Mouse (Mus musculus) embryonic facial prominence, embryonic 11.5 days (tissue): ENCODE results near the gene Gm3448. TPM values are rescaled to one million over a fixed set of nuclear protein-coding genes. Genes with fewer than 3 reads are reported as not detected.
A peak's percentile ranks its signal among the peaks of the same experiment; 100 is the strongest.
"Not testable (repeated sequence)": the region's sequence is repeated elsewhere in the genome, so short reads cannot be mapped to it uniquely, and the experiment has no call there.

Experiments used
- ATAC-seq: fragments of 200-750 bp; cut with Nextera tagmentation; replicated peaks from 2 replicates; pipeline ENCODE4 v1.8.0; 2017; ENCODE audit warnings: low read depth; ENCODE audit not compliant: insufficient number of reproducible peaks, low FRiP score, low TSS enrichment
- DNase-seq: peaks from one replicate; pipeline ENCODE4 v3.0.0-alpha.2; 2015; ENCODE audit warnings: low spot score
- H3K27ac ChIP-seq: fragments of 300-500 bp; sonication (generic); replicated peaks from 2 replicates; pipeline ENCODE4 v1.5.1; 2014; ENCODE audit warnings: mild to moderate bottlenecking, low read depth, low read length, control low read depth
- H3K27me3 ChIP-seq: fragments of 300-500 bp; sonication (generic); 2 replicates; pipeline ENCODE4 v1.6.1; 2014; ENCODE audit warnings: mild to moderate bottlenecking, low read length, moderate library complexity, mixed read lengths; ENCODE audit not compliant: control insufficient read depth, insufficient read depth
- H3K36me3 ChIP-seq: fragments of 300-500 bp; sonication (generic); replicated peaks from 2 replicates; pipeline ENCODE4 v1.6.1; 2014; ENCODE audit warnings: low read depth, mild to moderate bottlenecking, low read length, moderate library complexity, mixed read lengths; ENCODE audit not compliant: control insufficient read depth, insufficient read depth
- H3K4me1 ChIP-seq: fragments of 300-500 bp; sonication (generic); 2 replicates; pipeline ENCODE4 v1.6.1; 2014; ENCODE audit warnings: low read length, mixed read lengths; ENCODE audit not compliant: control insufficient read depth, insufficient read depth
- H3K4me2 ChIP-seq: fragments of 300-500 bp; sonication (generic); 2 replicates; pipeline ENCODE4 v1.6.1; 2014; ENCODE audit warnings: low read depth, mild to moderate bottlenecking, control low read depth, low read length, moderate library complexity
- H3K4me3 ChIP-seq: fragments of 300-500 bp; sonication (generic); 2 replicates; pipeline ENCODE4 v1.5.1; 2014; ENCODE audit warnings: low read depth, low read length, control low read depth
- H3K9ac ChIP-seq: fragments of 300-500 bp; sonication (generic); replicated peaks from 2 replicates; pipeline ENCODE4 v1.6.1; 2014; ENCODE audit warnings: mild to moderate bottlenecking, control low read depth, low read length
- H3K9me3 ChIP-seq: fragments of 300-500 bp; sonication (generic); replicated peaks from 2 replicates; pipeline ENCODE4 v1.6.1; 2016; ENCODE audit warnings: mild to moderate bottlenecking, low read length, inconsistent platforms, mixed read lengths; ENCODE audit not compliant: control insufficient read depth
- WGBS: fragments of 180-500 bp; shearing (Covaris S2); extraction: QIAGEN DNeasy Blood & Tissue Kit; methylation state at CpG from one replicate; pipeline ENCODE4 v1.1.7; 2014; 5-methylcytosine and 5-hydroxymethylcytosine counted together
- polyA plus RNA-seq: library from polyadenylated mRNA; unstranded; fragments of >200 nt; fragmentation: Nextera tagmentation; extraction: Ambion mirVana; gene quantifications from 2 replicates; pipeline ENCODE4 v1.2.1, GENCODE M21; 2014

Gm3448 gene
- 3.2 and 3.7 TPM in 2 replicates for polyA plus RNA-seq

DNA sequence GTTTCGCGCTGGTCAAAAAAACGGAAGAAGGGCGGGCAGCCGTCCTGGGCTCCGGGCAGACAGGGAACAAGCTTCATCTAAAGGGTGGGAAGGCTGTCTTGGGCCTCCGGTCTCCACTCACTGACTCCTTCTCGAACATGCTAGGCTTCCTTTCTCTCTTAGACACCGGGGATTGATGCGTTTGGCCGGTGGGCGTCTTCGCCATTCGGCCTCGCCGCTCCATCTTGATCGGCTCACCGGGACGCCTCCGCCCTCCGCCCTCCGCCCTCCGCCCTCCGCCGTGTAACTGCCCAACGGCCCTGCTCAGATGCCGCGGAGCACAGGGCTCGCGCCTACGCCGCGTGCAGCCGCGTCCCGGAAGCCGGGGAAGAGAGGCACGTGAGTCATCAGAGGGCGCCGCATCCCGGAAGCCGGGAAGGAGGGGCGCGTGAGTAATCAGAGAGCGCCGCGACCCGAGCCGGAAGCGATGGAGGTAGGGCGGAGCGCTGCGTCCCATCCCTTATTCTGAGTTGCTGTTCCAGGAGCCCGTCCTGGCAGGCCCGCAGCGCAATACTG, at the start of gene Gm3448, which contains the start of the genes Ermard and Tcte3:
TSS of gene Gm3448 (minus strand) at position 363 of the 555 bp plus-strand sequence.
TSS of gene Ermard (plus strand) at position 34 of the 555 bp plus-strand sequence.
TSS of gene Tcte3 (minus strand) at position 314 of the 555 bp plus-strand sequence.
- not testable (repeated sequence) for H3K4me3 ChIP-seq, H3K9ac ChIP-seq, H3K36me3 ChIP-seq, DNase-seq, H3K27me3 ChIP-seq, H3K4me2 ChIP-seq, H3K27ac ChIP-seq, H3K9me3 ChIP-seq, H3K4me1 ChIP-seq
- peak; percentile 96 for ATAC-seq
- WGBS: 2% methylated on average over 11 of the region's 56 CpGs

DNA sequence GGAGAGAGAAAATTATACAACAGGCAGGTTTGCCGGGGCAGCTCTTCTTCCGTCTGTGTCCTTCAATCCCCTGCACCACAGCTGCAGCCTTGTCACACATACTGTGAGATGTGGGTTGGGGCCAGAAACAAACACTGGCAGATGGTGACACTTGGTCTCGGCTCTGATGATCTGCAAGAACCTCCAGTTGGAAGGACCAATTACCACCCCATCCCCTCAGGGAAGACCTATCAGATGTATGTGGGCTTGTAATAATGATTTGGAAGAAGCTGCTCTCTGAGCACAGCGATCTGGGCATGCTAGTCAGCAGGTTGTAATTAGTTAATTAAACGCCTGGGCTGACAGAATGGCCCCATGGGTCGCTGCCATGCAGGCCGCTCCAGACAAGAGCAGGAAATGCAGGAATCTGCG, 47.3 kb upstream of the Gm3448 start:
- ATAC-seq (peak; percentile 65), DNase-seq (peak; percentile 10)
- no peak overlapping the region; the same call in 1 of the 2 replicates for H3K4me2 ChIP-seq
- no peak overlapping the region for H3K27ac ChIP-seq
- H3K4me3 ChIP-seq: no peak overlapping the region
- H3K36me3 ChIP-seq: no peaks in the 10 kb centered on the region
- no peaks in the 10 kb centered on the region for H3K9me3 ChIP-seq
- H3K27me3 ChIP-seq: no peaks in the 10 kb centered on the region
- no peak overlapping the region for H3K9ac ChIP-seq
- H3K4me1 ChIP-seq: peaks cover 3% of the 10 kb centered on the region
- WGBS: 8% methylated on average over 8 of the region's 8 CpGs

GRCm38 (mm10) chr17:15088166-15088565, 46.8 kb upstream of the Gm3448 start:
- no peak overlapping the region for H3K27ac ChIP-seq
- 20% methylated on average over 2 of the region's 2 CpGs for WGBS
- no peaks in the 10 kb centered on the region for H3K27me3 ChIP-seq
- H3K9ac ChIP-seq: no peak overlapping the region
- no peak overlapping the region; the same call in 1 of the 2 replicates for H3K4me2 ChIP-seq
- H3K9me3 ChIP-seq: no peaks in the 10 kb centered on the region
- H3K36me3 ChIP-seq: no peaks in the 10 kb centered on the region
- peaks cover 3% of the 10 kb centered on the region for H3K4me1 ChIP-seq
- no peak overlapping the region for H3K4me3 ChIP-seq
- ATAC-seq (no peak; the same call in 1 of the 2 replicates), DNase-seq (peak; percentile 23)

- no peak overlapping the region for H3K9ac ChIP-seq
- ATAC-seq: no peak
- H3K4me3 ChIP-seq: no peak overlapping the region
- DNase-seq: no peak
- no peak overlapping the region for H3K27ac ChIP-seq
- H3K4me2 ChIP-seq: no peak overlapping the region
- no peaks in the 10 kb centered on the region for H3K36me3 ChIP-seq
- no peaks in the 10 kb centered on the region for H3K9me3 ChIP-seq
- no peaks in the 10 kb centered on the region for H3K27me3 ChIP-seq
- 73% methylated on average over 2 of the region's 2 CpGs for WGBS
- H3K4me1 ChIP-seq: peaks cover 3% of the 10 kb centered on the region
These were observed 43.7 kb upstream of the Gm3448 start for GRCm38 (mm10) chr17:15085006-15085405.

DNA sequence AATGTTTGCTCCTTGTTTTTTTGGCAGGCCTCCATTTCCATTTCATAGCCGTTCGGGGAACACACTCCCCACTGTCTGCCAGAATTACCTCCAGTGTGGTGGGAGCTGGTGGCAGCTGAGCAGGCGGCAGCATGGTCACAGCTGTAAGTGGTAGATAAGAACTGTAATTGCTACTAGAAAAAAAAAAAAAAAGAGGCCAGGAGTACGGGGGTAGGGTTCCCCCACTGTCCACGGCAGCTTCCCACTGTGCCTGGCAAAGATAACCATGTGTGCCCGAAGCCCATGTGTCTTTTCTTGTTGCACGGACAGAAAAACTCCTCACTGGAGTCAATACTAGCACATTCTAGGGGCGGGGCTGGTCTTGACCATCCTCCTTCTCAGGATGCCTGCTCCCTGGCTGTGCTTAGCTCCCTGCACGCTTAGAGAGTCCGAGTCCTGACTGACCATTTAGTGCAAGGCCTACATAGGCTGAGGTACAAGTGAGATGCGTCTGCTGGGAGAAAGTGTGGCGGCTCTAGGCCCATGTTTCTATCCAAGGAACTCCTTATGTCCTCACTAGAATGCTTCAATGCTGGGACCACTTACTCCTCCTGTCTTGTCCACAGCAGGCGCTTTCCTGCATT, 43.0 kb upstream of the Gm3448 start:
- ATAC-seq: no peak; the same call in 1 of the 2 replicates
- WGBS: 71% methylated on average over 13 of the region's 13 CpGs
- DNase-seq: no peak
- Histone ChIP-seq H3K4me2 (no peak overlapping the region), H3K36me3 (no peaks in the 10 kb centered on the region), H3K27me3 (no peaks in the 10 kb centered on the region), H3K4me1 (peaks cover 3% of the 10 kb centered on the region), H3K9me3 (no peaks in the 10 kb centered on the region), H3K4me3 (no peak overlapping the region), H3K27ac (no peak overlapping the region), H3K9ac (no peak overlapping the region)

GRCm38 (mm10) chr17:15077536-15077935, 36.2 kb upstream of the Gm3448 start:
- H3K9ac ChIP-seq: no peak overlapping the region
- no peak for DNase-seq
- no peak overlapping the region for H3K4me3 ChIP-seq
- no peaks in the 10 kb centered on the region for H3K4me1 ChIP-seq
- no peak overlapping the region for H3K4me2 ChIP-seq
- H3K27ac ChIP-seq: no peak overlapping the region
- no peaks in the 10 kb centered on the region for H3K9me3 ChIP-seq
- no peaks in the 10 kb centered on the region for H3K36me3 ChIP-seq
- H3K27me3 ChIP-seq: no peaks in the 10 kb centered on the region
- no peak for ATAC-seq
- 45% methylated on average over 2 of the region's 2 CpGs for WGBS

GRCm38 (mm10) chr17:15075033-15075432, 33.7 kb upstream of the Gm3448 start:
- Histone ChIP-seq H3K36me3 (no peaks in the 10 kb centered on the region), H3K4me2 (no peak overlapping the region), H3K4me1 (no peaks in the 10 kb centered on the region), H3K27ac (no peak overlapping the region), H3K9ac (no peak overlapping the region), H3K9me3 (no peaks in the 10 kb centered on the region), H3K4me3 (no peak overlapping the region), H3K27me3 (no peaks in the 10 kb centered on the region)
- no peak for ATAC-seq
- DNase-seq: no peak
- WGBS: 80% methylated on average over 8 of the region's 8 CpGs

- WGBS: 93% methylated on average over 2 of the region's 2 CpGs
- ATAC-seq (no peak), DNase-seq (no peak)
These were observed 30.9 kb upstream of the Gm3448 start for GRCm38 (mm10) chr17:15072211-15072610.

More at GRCm38 (mm10) chr17:15072211-15072610, 30.9 kb upstream of the Gm3448 start:
- Histone ChIP-seq H3K4me3 (no peak overlapping the region), H3K36me3 (no peaks in the 10 kb centered on the region), H3K27ac (no peak overlapping the region), H3K27me3 (no peaks in the 10 kb centered on the region), H3K4me1 (no peaks in the 10 kb centered on the region), H3K9me3 (no peaks in the 10 kb centered on the region), H3K9ac (no peak overlapping the region), H3K4me2 (no peak overlapping the region)
